Mouse (Mus musculus) ovary, adult 18-20 months (tissue): ENCODE measurements around the gene D17H6S53E.

Experiments
- DNase-seq: peaks from one replicate; pipeline ENCODE4 v3.0.0; 2022; ENCODE audit warnings: low spot score, mixed read lengths

The D17H6S53E gene

GRCm38 (mm10) chr17:35162121-35162520 lies 35.9 kb downstream of the D17H6S53E start:
- DNase-seq: no peak

- no peak for DNase-seq
Measured at GRCm38 (mm10) chr17:35162730-35163129, 36.6 kb downstream of the D17H6S53E start.

DNA sequence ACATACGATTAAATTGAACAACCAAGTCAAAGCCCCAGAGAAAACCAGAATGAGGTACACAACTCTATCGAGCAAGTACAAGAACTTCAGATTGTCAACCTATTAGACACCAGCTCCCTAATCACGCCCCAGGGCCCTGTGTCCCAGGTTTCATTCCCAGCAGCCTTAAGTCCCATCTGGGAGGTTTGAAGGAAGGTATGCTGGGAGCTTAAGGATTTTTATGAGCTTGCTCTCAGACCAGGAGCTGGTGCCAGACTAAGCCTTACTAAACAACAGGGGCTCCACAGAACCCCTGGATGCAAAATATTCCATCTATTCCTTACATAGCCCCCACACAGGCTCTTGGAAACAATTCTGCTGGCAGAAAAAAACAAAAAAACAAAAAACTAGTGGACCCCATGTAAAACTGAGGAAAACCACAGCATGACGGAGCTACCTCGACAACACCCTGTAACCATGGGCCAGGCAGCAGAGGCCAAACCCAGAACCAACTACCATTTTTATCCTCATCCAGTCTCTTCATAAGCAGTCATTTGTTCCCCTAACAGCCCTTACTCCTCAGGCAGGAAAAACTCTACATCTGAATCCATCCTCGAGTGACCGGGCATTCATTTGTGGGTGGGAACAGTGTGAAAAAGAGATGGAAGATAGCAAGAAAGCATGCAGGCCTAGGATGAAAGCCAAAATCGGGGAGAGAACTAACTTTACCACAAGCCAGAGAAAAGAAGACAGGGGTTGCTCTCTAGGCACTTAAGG lies 37.3 kb downstream of the D17H6S53E start:
- DNase-seq: no peak

- no peak for DNase-seq
Measured at GRCm38 (mm10) chr17:35164218-35164567, 38.0 kb downstream of the D17H6S53E start.

- DNase-seq: peak; percentile 98
Measured at GRCm38 (mm10) chr17:35164568-35165450, 38.6 kb downstream of the D17H6S53E start, which contains the start of gene Prrc2a. Gene Prrc2a (minus strand): TSS chr17:35164897.

DNA sequence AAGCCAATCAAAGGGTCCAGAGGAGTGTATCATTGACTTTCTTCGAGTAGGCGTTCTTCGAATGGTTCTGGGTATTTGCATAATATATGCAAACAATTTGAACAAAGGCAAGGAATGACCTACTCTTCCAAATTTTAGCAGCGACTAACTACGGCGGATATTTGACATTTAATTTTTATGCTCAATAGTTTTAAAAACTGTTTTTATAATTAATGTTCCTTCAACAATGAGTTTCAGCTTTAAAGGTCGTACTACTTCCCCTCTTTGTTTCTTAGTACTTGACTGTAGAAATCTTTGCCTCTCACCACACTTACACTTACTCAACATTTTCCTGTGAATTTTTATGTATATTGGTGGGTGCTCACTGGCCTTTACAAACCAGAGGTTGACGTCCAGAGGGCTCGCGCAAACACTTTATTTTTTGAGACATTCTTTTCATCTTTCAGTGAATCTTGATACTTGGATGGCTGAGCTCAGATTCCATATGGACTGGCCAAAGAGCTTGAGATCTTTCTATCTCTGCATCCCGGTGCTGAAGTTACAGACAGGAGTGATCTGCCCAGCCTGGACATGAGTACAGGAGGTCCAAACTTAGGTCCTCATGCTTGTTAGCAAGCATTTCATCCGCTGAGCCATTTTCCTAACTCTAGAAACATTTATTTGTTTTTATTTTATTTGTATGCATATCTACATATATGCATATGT lies 39.4 kb downstream of the D17H6S53E start:
- DNase-seq: no peak

GRCm38 (mm10) chr17:35166352-35167035 lies 40.3 kb downstream of the D17H6S53E start:
- DNase-seq: no peak

DNA sequence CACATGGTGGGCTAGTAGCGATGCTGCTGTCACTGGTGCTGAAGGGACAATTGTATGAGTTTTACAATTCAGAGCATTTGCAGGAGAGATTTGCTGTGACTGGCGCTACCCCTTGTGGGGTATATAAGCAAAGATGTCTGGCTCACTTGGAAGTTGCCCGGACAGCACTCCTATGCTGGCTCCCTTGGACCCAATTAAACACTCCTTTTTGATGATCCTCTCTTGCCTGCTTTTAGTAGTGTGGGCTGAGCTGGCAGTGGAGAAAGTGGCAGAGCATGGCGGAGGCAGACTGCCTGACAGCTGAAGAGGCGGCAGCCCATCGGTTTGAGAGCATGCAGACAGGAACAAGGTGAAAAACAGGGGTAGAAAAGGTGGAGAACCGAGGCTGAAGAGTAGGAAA lies 41.6 kb downstream of the D17H6S53E start:
- no peak for DNase-seq

GRCm38 (mm10) chr17:35168541-35169207 lies 42.5 kb downstream of the D17H6S53E start:
- DNase-seq: no peak

GRCm38 (mm10) chr17:35172445-35173234 lies 46.5 kb downstream of the D17H6S53E start:
- DNase-seq: no peak

- DNase-seq: no peak
Measured at GRCm38 (mm10) chr17:35173329-35173728, 47.2 kb downstream of the D17H6S53E start.

GRCm38 (mm10) chr17:35174201-35174977 lies 48.2 kb downstream of the D17H6S53E start:
- DNase-seq: no peak

- DNase-seq: no peak
Measured at GRCm38 (mm10) chr17:35175382-35175781, 49.2 kb downstream of the D17H6S53E start.

DNA sequence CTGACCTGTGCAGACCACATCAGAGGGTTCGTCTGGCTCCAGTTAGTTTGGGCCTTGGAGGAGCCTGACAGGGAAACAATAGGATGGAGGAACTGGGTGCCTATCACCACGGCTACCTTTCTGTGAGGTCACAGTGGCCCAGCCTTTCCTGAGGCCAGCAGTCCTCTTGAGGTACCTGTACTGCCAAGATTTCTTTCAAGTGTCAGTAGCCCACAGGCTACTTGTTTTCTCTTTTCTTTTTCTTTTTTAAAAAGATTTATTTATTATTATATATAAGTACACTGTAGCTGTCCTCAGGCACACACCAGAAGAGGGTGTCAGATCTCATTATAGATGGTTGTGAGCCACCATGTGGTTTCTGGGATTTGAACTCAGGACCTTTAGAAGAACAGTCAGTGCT lies 49.8 kb downstream of the D17H6S53E start, which contains the start of gene Aif1:
Gene Aif1 (minus strand): TSS at position 101 of the 400 bp plus-strand sequence.
- no peak for DNase-seq
